Mouse (Mus musculus): Measurements from ENCODE around the gene Pllp. TPM values are rescaled to one million over a fixed set of nuclear protein-coding genes. Genes with fewer than 3 reads are reported as not detected.

Pllp gene
- polyA plus RNA-seq, 1 experiment from 2014 or later = 79.4 TPM

- H3K9ac ChIP-seq = no peak overlapping the region
- WGBS = 73% methylated on average over 3 of the region's 3 CpGs
- peaks cover 1% of the 10 kb centered on the region; the same call in 1 of the 2 replicates for H3K27me3 ChIP-seq (replicated peaks)
- H3K4me3 ChIP-seq (replicated peaks) = no peak overlapping the region
- H3K4me2 ChIP-seq = peak overlapping the region; percentile 69; the same call in 1 of the 2 replicates
- peaks cover 7% of the 10 kb centered on the region; the same call in 1 of the 2 replicates for H3K4me1 ChIP-seq
- H3K9me3 ChIP-seq = no peaks in the 10 kb centered on the region
- H3K27ac ChIP-seq = no peak overlapping the region
- no peaks in the 10 kb centered on the region for H3K36me3 ChIP-seq
- ATAC-seq (ENCODE audit: insufficient read depth, low FRiP score, low read depth) = no peak
Observed at GRCm38 (mm10) chr8:94702156-94702555, 6.1 kb upstream of the Pllp start.

DNA sequence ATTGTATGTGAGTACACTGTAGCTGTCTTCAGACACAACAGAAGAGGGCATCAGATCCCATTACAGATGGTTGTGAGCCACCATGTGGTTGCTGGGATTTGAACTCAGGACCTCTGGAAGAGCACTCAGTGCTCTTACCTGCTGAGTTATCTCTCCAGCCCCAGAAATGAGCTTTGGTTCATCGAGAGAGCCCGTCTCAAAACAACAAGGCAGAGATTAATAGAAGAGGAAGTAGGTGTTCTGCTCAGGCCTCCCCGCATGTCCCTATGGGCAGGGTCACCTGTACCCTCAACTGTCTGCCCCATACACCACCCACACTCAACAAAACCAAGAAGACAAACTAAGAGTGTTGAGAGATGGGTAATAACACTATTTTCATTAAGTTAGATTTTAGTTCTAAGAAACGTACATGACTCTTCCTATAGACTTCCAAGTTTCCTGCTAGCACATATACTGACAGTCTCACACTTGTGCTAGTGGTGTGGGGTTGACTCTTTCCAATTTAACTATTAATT is 4.4 kb upstream of the Pllp start:
- no peak overlapping the region for H3K27ac ChIP-seq
- ATAC-seq (ENCODE audit: insufficient read depth, low FRiP score, low read depth) = no peak
- H3K4me2 ChIP-seq = no peak overlapping the region
- no peak overlapping the region for H3K4me3 ChIP-seq (replicated peaks)
- no peak overlapping the region for H3K9ac ChIP-seq
- peaks cover 17% of the 10 kb centered on the region for H3K27me3 ChIP-seq (replicated peaks)
- peaks cover 8% of the 10 kb centered on the region for H3K4me1 ChIP-seq
- H3K36me3 ChIP-seq = no peaks in the 10 kb centered on the region
- WGBS = 75% methylated on average over 4 of the region's 4 CpGs
- H3K9me3 ChIP-seq = no peaks in the 10 kb centered on the region

DNA sequence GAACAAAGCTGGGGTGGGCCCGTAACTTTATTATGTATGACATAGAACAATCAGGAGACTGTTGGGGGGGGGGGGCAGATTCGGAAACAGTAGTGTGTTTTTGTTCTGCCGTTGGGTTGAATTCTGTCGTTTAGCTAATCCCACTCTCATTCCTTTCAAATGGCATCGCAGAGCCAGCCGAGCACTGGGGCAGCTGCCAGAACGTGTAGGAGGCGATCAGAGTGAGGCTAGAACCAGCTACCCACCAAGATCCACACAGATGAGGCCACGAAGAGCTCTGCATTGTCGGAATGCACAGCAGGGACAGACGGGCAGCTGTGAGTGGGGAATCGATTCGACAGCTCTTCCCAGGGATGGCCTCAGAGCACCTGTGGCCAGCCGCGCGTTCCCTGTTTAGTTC is 3.3 kb upstream of the Pllp start:
- no peaks in the 10 kb centered on the region for H3K9me3 ChIP-seq
- H3K9ac ChIP-seq = no peak overlapping the region
- no peak overlapping the region for H3K4me3 ChIP-seq (replicated peaks)
- H3K27me3 ChIP-seq (replicated peaks) = peaks cover 28% of the 10 kb centered on the region
- ATAC-seq (ENCODE audit: insufficient read depth, low FRiP score, low read depth) = no peak
- H3K36me3 ChIP-seq = no peaks in the 10 kb centered on the region
- H3K4me1 ChIP-seq = peaks cover 15% of the 10 kb centered on the region
- no peak overlapping the region for H3K27ac ChIP-seq
- H3K4me2 ChIP-seq = no peak overlapping the region
- 71% methylated on average over 16 of the region's 16 CpGs for WGBS

DNA sequence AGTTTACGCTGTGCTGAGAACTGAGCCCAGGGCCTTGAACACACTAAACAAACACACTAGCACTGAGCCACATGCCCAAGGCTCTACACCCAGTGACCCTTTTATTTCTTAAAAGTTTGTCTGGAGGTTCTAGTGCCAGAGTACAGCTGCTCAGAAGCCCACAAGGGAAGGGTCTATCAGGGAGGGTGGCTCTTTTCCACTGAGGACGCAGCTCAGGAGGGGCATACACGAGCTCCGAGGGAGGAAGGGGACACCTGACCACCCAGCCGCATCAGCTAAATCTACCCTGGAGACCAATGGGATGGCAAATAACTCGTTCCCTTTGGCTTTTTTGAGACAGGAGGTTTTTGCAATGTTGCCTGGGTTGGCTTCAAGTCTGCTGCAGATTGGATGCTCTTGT is 1.9 kb upstream of the Pllp start:
- 75% methylated on average over 6 of the region's 6 CpGs for WGBS
- no peak overlapping the region for H3K27ac ChIP-seq
- H3K9me3 ChIP-seq = no peaks in the 10 kb centered on the region
- H3K36me3 ChIP-seq = no peaks in the 10 kb centered on the region
- H3K9ac ChIP-seq = no peak overlapping the region
- no peak overlapping the region for H3K4me3 ChIP-seq (replicated peaks)
- H3K27me3 ChIP-seq (replicated peaks) = peaks cover 37% of the 10 kb centered on the region
- ATAC-seq (ENCODE audit: insufficient read depth, low FRiP score, low read depth) = no peak
- no peak overlapping the region for H3K4me2 ChIP-seq
- peaks cover 15% of the 10 kb centered on the region; the same call in 1 of the 2 replicates for H3K4me1 ChIP-seq

DNA sequence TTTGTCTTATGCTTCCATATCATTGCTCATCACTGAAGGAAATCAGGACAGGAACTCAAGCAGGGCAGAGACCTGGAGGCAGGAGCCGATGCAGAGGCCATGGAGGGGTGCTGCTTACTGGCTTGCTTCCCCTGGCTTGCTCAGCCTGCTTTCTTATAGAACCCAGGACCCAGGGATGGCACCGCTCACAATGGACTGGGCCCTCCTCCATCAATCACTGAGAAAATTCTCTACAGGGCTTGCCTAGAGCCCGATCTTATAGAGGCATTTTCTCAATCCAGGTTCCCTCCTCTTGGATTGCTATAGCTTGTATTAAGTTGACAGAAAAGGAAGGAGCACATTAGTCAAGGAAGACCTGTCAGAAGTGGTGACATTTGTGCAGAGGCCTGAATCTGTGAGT is 488 bp upstream of the Pllp start:
- peaks cover 42% of the 10 kb centered on the region for H3K27me3 ChIP-seq (replicated peaks)
- peak overlapping the region; percentile 92 for H3K4me2 ChIP-seq
- H3K4me3 ChIP-seq (replicated peaks) = peak overlapping the region; percentile 57; the same call in 1 of the 2 replicates
- no peak overlapping the region for H3K9ac ChIP-seq
- peaks cover 19% of the 10 kb centered on the region; the same call in 1 of the 2 replicates for H3K4me1 ChIP-seq
- H3K36me3 ChIP-seq = no peaks in the 10 kb centered on the region
- no peak for ATAC-seq (ENCODE audit: insufficient read depth, low FRiP score, low read depth)
- WGBS = 45% methylated on average over 3 of the region's 3 CpGs
- H3K27ac ChIP-seq = no peak overlapping the region
- no peaks in the 10 kb centered on the region for H3K9me3 ChIP-seq

GRCm38 (mm10) chr8:94695341-94695993 is 611 bp downstream of the Pllp start:
- WGBS = under 1% methylated on average over 31 of the region's 31 CpGs
- Histone ChIP-seq H3K9ac (peak overlapping the region; percentile 22; the same call in 1 of the 2 replicates), H3K27me3 (replicated peaks) (peaks cover 42% of the 10 kb centered on the region), H3K36me3 (no peaks in the 10 kb centered on the region), H3K4me3 (replicated peaks) (peak overlapping the region; percentile 57), H3K4me2 (peak overlapping the region; percentile 92), H3K27ac (no peak overlapping the region), H3K9me3 (no peaks in the 10 kb centered on the region), H3K4me1 (peaks cover 19% of the 10 kb centered on the region; the same call in 1 of the 2 replicates)
- peak; percentile 59 for ATAC-seq (ENCODE audit: insufficient read depth, low FRiP score, low read depth)

DNA sequence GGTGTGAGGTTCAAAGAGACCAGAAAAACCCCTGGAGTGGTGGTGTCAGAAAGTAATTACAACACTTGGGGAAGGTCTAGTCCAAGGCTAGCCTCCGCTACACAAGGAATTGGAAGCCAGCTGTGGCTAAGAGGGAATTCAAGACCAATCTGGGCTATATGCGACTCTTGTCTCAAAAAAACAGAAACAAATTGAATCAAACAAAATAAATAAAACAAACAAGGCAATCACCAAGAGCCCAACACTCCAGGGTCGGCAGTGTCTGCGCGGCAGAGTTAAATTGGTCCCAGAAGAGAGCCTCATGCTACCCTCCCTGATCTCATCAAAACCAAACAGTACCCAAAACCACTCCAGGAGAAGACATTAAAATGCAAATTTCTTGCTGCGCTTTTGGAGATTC is 1.4 kb downstream of the Pllp start:
- WGBS = 9% methylated on average over 6 of the region's 6 CpGs
- H3K27me3 ChIP-seq (replicated peaks) = peaks cover 42% of the 10 kb centered on the region
- H3K4me3 ChIP-seq (replicated peaks) = peak overlapping the region; percentile 57
- no peak for ATAC-seq (ENCODE audit: insufficient read depth, low FRiP score, low read depth)
- H3K36me3 ChIP-seq = no peaks in the 10 kb centered on the region
- no peak overlapping the region for H3K9ac ChIP-seq
- H3K4me1 ChIP-seq = peaks cover 19% of the 10 kb centered on the region; the same call in 1 of the 2 replicates
- H3K4me2 ChIP-seq = peak overlapping the region; percentile 92
- H3K9me3 ChIP-seq = no peaks in the 10 kb centered on the region
- no peak overlapping the region for H3K27ac ChIP-seq

- H3K27ac ChIP-seq = peak overlapping the region; percentile 70
- H3K4me3 ChIP-seq (replicated peaks) = no peak overlapping the region
- no peak overlapping the region for H3K9ac ChIP-seq
- H3K4me2 ChIP-seq = peak overlapping the region; percentile 25
- no peaks in the 10 kb centered on the region for H3K9me3 ChIP-seq
- ATAC-seq (ENCODE audit: insufficient read depth, low FRiP score, low read depth) = peak; percentile 54
- 0 out of 2 replicates have a peak, but pooled peaks cover 5% of the 10 kb centered on the region for H3K4me1 ChIP-seq
- no peaks in the 10 kb centered on the region for H3K27me3 ChIP-seq (replicated peaks)
- 50% methylated on average over 9 of the region's 9 CpGs for WGBS
- H3K36me3 ChIP-seq = no peaks in the 10 kb centered on the region
Observed at GRCm38 (mm10) chr8:94685953-94686352, 10.1 kb downstream of the Pllp start.

GRCm38 (mm10) chr8:94684287-94684686 is 11.8 kb downstream of the Pllp start:
- H3K27ac ChIP-seq = peak overlapping the region; percentile 85

DNA sequence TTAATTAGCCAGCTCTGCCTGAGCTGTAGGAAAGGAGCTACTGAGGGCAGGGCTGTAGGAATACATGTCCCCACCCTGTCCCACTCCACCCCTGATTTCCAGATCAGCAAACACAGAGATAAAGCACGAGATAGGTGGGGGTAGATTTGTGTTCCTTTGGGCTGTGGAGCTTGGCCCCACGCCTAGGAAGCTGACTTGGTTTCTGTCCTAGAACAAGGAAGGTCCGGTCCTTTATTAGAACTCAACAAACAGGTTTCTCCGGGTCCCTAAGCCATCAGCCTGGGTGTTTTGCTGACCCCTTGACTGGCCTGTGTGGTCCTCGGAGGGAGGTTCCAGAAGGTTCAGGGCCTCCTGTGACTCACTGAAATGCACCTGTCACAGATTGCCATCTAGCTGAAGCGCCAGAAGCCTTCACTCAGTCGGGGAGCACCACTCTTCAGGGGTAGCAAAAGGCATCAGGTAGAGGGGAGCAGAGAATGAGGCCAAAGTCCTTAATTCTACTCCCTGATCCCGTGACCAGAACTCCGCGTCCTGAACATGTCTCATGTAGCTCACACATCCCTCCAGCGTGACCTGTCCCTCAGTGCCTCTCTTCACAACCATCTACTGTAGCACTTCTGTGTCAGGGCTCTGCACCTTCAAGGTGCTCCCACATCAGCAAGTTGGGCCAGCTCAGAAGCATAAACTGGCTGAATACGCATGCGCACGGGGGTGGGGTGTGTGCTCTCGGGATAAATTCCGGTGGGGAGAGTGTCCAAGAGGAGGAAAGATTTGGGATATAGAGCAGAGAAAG is 13.2 kb downstream of the Pllp start:
- ATAC-seq (ENCODE audit: insufficient read depth, low FRiP score, low read depth) = peak; percentile 79
- WGBS = 59% methylated on average over 16 of the region's 16 CpGs
- Histone ChIP-seq H3K27ac (peak overlapping the region; percentile 85), H3K4me2 (peak overlapping the region; percentile 17), H3K9me3 (no peaks in the 10 kb centered on the region), H3K9ac (no peak overlapping the region), H3K27me3 (replicated peaks) (no peaks in the 10 kb centered on the region), H3K36me3 (no peaks in the 10 kb centered on the region), H3K4me1 (peaks cover 21% of the 10 kb centered on the region), H3K4me3 (replicated peaks) (no peak overlapping the region)

More at GRCm38 (mm10) chr8:94684287-94684686, 11.8 kb downstream of the Pllp start:
- Histone ChIP-seq H3K36me3 (no peaks in the 10 kb centered on the region), H3K4me2 (no peak overlapping the region), H3K9ac (no peak overlapping the region), H3K4me3 (replicated peaks) (no peak overlapping the region), H3K9me3 (no peaks in the 10 kb centered on the region), H3K4me1 (0 out of 2 replicates have a peak, but pooled peaks cover 11% of the 10 kb centered on the region), H3K27me3 (replicated peaks) (no peaks in the 10 kb centered on the region)
- ATAC-seq (ENCODE audit: insufficient read depth, low FRiP score, low read depth) = no peak
- WGBS = 67% methylated on average over 4 of the region's 4 CpGs

- Histone ChIP-seq H3K4me2 (no peak overlapping the region), H3K27ac (no peak overlapping the region)
- ATAC-seq (ENCODE audit: insufficient read depth, low FRiP score, low read depth) = no peak
Observed at GRCm38 (mm10) chr8:94680414-94680813, 15.7 kb downstream of the Pllp start.

GRCm38 (mm10) chr8:94678582-94678981 is 17.5 kb downstream of the Pllp start:
- Histone ChIP-seq H3K4me2 (0 out of 2 replicates have a peak overlapping the region, but pooled peaks have one; percentile 9), H3K36me3 (peaks cover 7% of the 10 kb centered on the region), H3K27ac (peak overlapping the region; percentile 73), H3K4me1 (peaks cover 21% of the 10 kb centered on the region), H3K4me3 (replicated peaks) (no peak overlapping the region), H3K9ac (no peak overlapping the region), H3K27me3 (replicated peaks) (no peaks in the 10 kb centered on the region), H3K9me3 (no peaks in the 10 kb centered on the region)
- 17% methylated on average over 9 of the region's 9 CpGs for WGBS
- peak; percentile 47; the same call in 1 of the 2 replicates for ATAC-seq (ENCODE audit: insufficient read depth, low FRiP score, low read depth)

More at GRCm38 (mm10) chr8:94680414-94680813, 15.7 kb downstream of the Pllp start:
- Histone ChIP-seq H3K27me3 (replicated peaks) (no peaks in the 10 kb centered on the region), H3K36me3 (no peaks in the 10 kb centered on the region), H3K4me3 (replicated peaks) (no peak overlapping the region), H3K9me3 (no peaks in the 10 kb centered on the region), H3K4me1 (peaks cover 21% of the 10 kb centered on the region), H3K9ac (no peak overlapping the region)
- WGBS = 90% methylated on average over 3 of the region's 3 CpGs
